Mouse (Mus musculus) CH12.LX (cell line): ENCODE measurements around the gene Hbs1l. TPM values are rescaled to one million over a fixed set of nuclear protein-coding genes. Genes with fewer than 3 reads are reported as not detected.

Experiments used
- DNase-seq: peaks from one replicate; pipeline ENCODE4 v3.0.0-alpha.2; 2013; ENCODE audit errors: extremely low read depth
- H3K27ac ChIP-seq: 2 replicates; pipeline ENCODE4 v1.5.1; 2012; ENCODE audit warnings: low read depth, mild to moderate bottlenecking, control low read depth, moderate library complexity; ENCODE audit not compliant: insufficient read depth
- H3K27me3 ChIP-seq: replicated peaks from 2 replicates; pipeline ENCODE3; 2012; ENCODE audit warnings: inconsistent platforms
- H3K36me3 ChIP-seq, 2 experiments: replicated peaks in 1 of 2; 2 replicates each; pipeline versions ENCODE3 to v1.6.1; 2012; ENCODE audit warnings: inconsistent platforms in 1 of 2, low read length in 1 of 2, mild to moderate bottlenecking in 1 of 2, mixed read lengths in 1 of 2, moderate library complexity in 1 of 2; ENCODE audit not compliant: control insufficient read depth in 1 of 2, insufficient read depth in 1 of 2
- H3K4me1 ChIP-seq, 2 experiments: 2 replicates each; pipeline ENCODE4 v1.6.1; 2012; ENCODE audit warnings: inconsistent platforms in 1 of 2, moderate library complexity in 1 of 2; ENCODE audit not compliant: insufficient read depth in 2 of 2, control insufficient read depth in 1 of 2
- H3K4me2 ChIP-seq: 2 replicates; pipeline ENCODE4 v1.6.1; 2012; ENCODE audit warnings: low read depth, mild to moderate bottlenecking, control low read depth; ENCODE audit not compliant: poor library complexity, insufficient read depth, severe bottlenecking
- H3K4me3 ChIP-seq, 3 experiments: fragments of 150-350 bp in 1 of 3; sonication (generic) in 1 of 3; replicated peaks in 1 of 3; 2 replicates each; pipeline versions ENCODE3 to v1.5.1; 2011 to 2012; ENCODE audit warnings: low read depth in 2 of 3, low read length in 2 of 3, mild to moderate bottlenecking in 2 of 3, moderate library complexity in 2 of 3, control low read depth in 1 of 3, improper control_type of control experiment in 1 of 3, inconsistent platforms in 1 of 3, mixed read lengths in 1 of 3; ENCODE audit not compliant: poor library complexity in 1 of 3
- H3K79me2 ChIP-seq: replicated peaks from 2 replicates; pipeline ENCODE4 v1.6.1; 2012; ENCODE audit warnings: mild to moderate bottlenecking, moderate library complexity; ENCODE audit not compliant: control insufficient read depth, poor library complexity, insufficient read depth, severe bottlenecking; ENCODE audit errors: extremely low read depth
- H3K9ac ChIP-seq: 2 replicates; pipeline ENCODE4 v1.6.1; 2012; ENCODE audit warnings: low read depth, mild to moderate bottlenecking, control low read depth, moderate library complexity; ENCODE audit not compliant: insufficient read depth
- H3K9me3 ChIP-seq: replicated peaks from 2 replicates; pipeline ENCODE3; 2012; ENCODE audit warnings: low read length, inconsistent platforms, mixed read lengths
- BHLHE40 ChIP-seq: IDR thresholded peaks from 2 replicates; pipeline ENCODE4 v1.6.1; 2011; ENCODE audit warnings: mild to moderate bottlenecking, low read depth, low read length, improper control_type of control experiment
- CHD1 ChIP-seq: IDR thresholded peaks from 2 replicates; pipeline ENCODE4 v1.6.1; 2012; ENCODE audit warnings: low read depth, low read length, improper control_type of control experiment, inconsistent platforms
- CHD2 ChIP-seq: IDR thresholded peaks from 2 replicates; pipeline ENCODE4 v1.6.1; 2011; ENCODE audit warnings: low read length, improper control_type of control experiment
- ELF1 ChIP-seq: IDR thresholded peaks from 2 replicates; pipeline ENCODE4 v1.6.1; 2014; ENCODE audit warnings: low read depth, mild to moderate bottlenecking, inconsistent platforms, low read length, improper control_type of control experiment
- EP300 ChIP-seq: IDR thresholded peaks from 2 replicates; pipeline ENCODE4 v1.6.1; 2011; ENCODE audit warnings: low read length, improper control_type of control experiment
- GABPA ChIP-seq: IDR thresholded peaks from 2 replicates; pipeline ENCODE4 v1.6.1; 2012; ENCODE audit warnings: low read depth, low read length, improper control_type of control experiment, inconsistent platforms; ENCODE audit not compliant: insufficient replicate concordance
- HCFC1 ChIP-seq: IDR thresholded peaks from 2 replicates; pipeline ENCODE4 v1.6.1; 2012; ENCODE audit warnings: low read depth, mild to moderate bottlenecking, inconsistent platforms, low read length, improper control_type of control experiment
- KAT2A ChIP-seq: IDR thresholded peaks from 2 replicates; pipeline ENCODE4 v1.6.1; 2012; ENCODE audit warnings: low read length, improper control_type of control experiment, inconsistent platforms; ENCODE audit not compliant: insufficient replicate concordance
- MAFK ChIP-seq: IDR thresholded peaks from 2 replicates; pipeline ENCODE4 v1.6.1; 2011; ENCODE audit warnings: low read length, improper control_type of control experiment; ENCODE audit not compliant: insufficient replicate concordance
- MAZ ChIP-seq: IDR thresholded peaks from 2 replicates; pipeline ENCODE4 v1.6.1; 2012; ENCODE audit warnings: low read depth, mild to moderate bottlenecking, inconsistent platforms, low read length, improper control_type of control experiment, moderate library complexity
- MEF2A ChIP-seq: IDR thresholded peaks from 2 replicates; pipeline ENCODE4 v1.6.1; 2014; ENCODE audit warnings: low read depth, mild to moderate bottlenecking, inconsistent platforms, low read length, improper control_type of control experiment, borderline replicate concordance
- MXI1 ChIP-seq: IDR thresholded peaks from 2 replicates; pipeline ENCODE4 v1.6.1; 2011; ENCODE audit warnings: mild to moderate bottlenecking, low read depth, low read length, improper control_type of control experiment
- MYC ChIP-seq: IDR thresholded peaks from 2 replicates; pipeline ENCODE4 v1.6.1; 2011; ENCODE audit warnings: low read depth, mild to moderate bottlenecking, improper control_type of control experiment, low read length
- NELFE ChIP-seq: IDR thresholded peaks from 2 replicates; pipeline ENCODE4 v1.6.1; 2011; ENCODE audit warnings: low read depth, low read length, improper control_type of control experiment
- NRF1 ChIP-seq: IDR thresholded peaks from 2 replicates; pipeline ENCODE4 v1.6.1; 2014; ENCODE audit warnings: low read depth, mild to moderate bottlenecking, inconsistent platforms, low read length, improper control_type of control experiment, moderate library complexity
- POLR2AphosphoS2 ChIP-seq: IDR thresholded peaks from 2 replicates; pipeline ENCODE4 v1.6.1; 2011; ENCODE audit warnings: low read depth, low read length, improper control_type of control experiment
- RCOR1 ChIP-seq: conservative IDR thresholded peaks from 2 replicates; pipeline ENCODE4 v1.6.1; 2012; ENCODE audit warnings: low read depth, mild to moderate bottlenecking, inconsistent platforms, low read length, improper control_type of control experiment
- TBP ChIP-seq: conservative IDR thresholded peaks from 2 replicates; pipeline ENCODE4 v1.6.1; 2011; ENCODE audit warnings: low read depth, low read length, improper control_type of control experiment
- TCF12 ChIP-seq: IDR thresholded peaks from 2 replicates; pipeline ENCODE4 v1.6.1; 2014; ENCODE audit warnings: low read depth, mild to moderate bottlenecking, inconsistent platforms, low read length, improper control_type of control experiment
- USF1 ChIP-seq: IDR thresholded peaks from 2 replicates; pipeline ENCODE4 v1.6.1; 2014; ENCODE audit warnings: low read depth, mild to moderate bottlenecking, inconsistent platforms, low read length, improper control_type of control experiment
- USF2 ChIP-seq: conservative IDR thresholded peaks from 2 replicates; pipeline ENCODE4 v1.6.1; 2011; ENCODE audit warnings: low read depth, low read length, improper control_type of control experiment
- ZC3H11A ChIP-seq: IDR thresholded peaks from 2 replicates; pipeline ENCODE4 v1.6.1; 2012; ENCODE audit warnings: low read depth, mild to moderate bottlenecking, inconsistent platforms, low read length, improper control_type of control experiment
- ZKSCAN1 ChIP-seq: IDR thresholded peaks from 2 replicates; pipeline ENCODE4 v1.6.1; 2012; ENCODE audit warnings: low read depth, inconsistent platforms, low read length, improper control_type of control experiment, borderline replicate concordance
- ZMIZ1 ChIP-seq: IDR thresholded peaks from 2 replicates; pipeline ENCODE4 v1.6.1; 2012; ENCODE audit warnings: low read depth, mild to moderate bottlenecking, inconsistent platforms, low read length, improper control_type of control experiment
- dilution Hi-C: fragments of 300-500 bp; cut with MboI; formaldehyde crosslinking; loops from 2 replicates; pipeline ENCODE4 v1.14.3; 2020; ENCODE audit warnings: low sequenced_read_pairs; ENCODE audit not compliant: extremely low pct_unique_long_range_greater_than_20kb, extremely low pct_ligation_motif_present
- in situ Hi-C: fragments of 300-500 bp; cut with MboI; formaldehyde crosslinking; loops from 3 replicates; pipeline ENCODE4 v1.14.3; 2019; ENCODE audit warnings: low sequenced_read_pairs, low pct_ligation_motif_present, low pct_unique_long_range_greater_than_20kb, mixed read lengths
- polyA plus RNA-seq: library from polyadenylated mRNA; unstranded; fragments of >175 nt; gene quantifications from 2 replicates; pipeline ENCODE4 v1.2.1, GENCODE M21; 2012; ENCODE audit warnings: low read depth; ENCODE audit not compliant: insufficient read length
- total RNA-seq, 2 experiments: library from RNA; depleted of rRNA; stranded (reverse); fragments of 300-350 nt in 1 of 2; fragments of >200 nt in 1 of 2; gene quantifications; 2 replicates each; pipeline ENCODE4 v1.2.3; 2012 to 2014

Gene Hbs1l
- total and polyA plus RNA-seq, 3 experiments, result 99.7 to 111 (median 111) TPM

GRCm38 (mm10) chr10:21369586-21369985 lies 73.8 kb downstream of the Hbs1l start:
- in situ Hi-C loops, result no loop called here

DNA sequence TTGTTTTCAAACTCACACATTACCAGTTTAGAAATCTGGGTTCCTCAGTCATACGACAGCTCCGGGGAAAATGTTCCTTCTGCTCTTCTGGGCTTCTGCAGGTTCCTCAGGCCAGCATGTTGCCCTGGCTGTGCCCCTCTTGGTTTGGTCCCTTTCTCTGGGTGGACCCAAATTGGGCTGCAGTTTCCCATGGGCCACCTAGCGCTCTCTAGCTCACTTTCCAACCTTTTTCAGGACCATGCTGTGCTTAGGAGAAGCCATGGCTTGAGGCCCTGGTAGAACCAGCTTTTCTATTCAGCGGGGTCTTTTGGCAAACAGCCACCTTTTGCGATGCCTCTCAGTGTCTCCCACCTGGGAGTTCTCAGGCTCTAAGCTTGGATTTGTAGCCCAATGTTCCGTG lies 76.5 kb downstream of the Hbs1l start:
- H3K27me3 ChIP-seq, result no peaks in the 10 kb centered on the region
- H3K9ac ChIP-seq, result no peak overlapping the region
- H3K27ac ChIP-seq, result no peak overlapping the region
- no peak overlapping the region for H3K4me3 ChIP-seq
- peaks cover 12 to 60% of the 10 kb centered on the region in 2 experiments for H3K4me1 ChIP-seq
- H3K9me3 ChIP-seq, result peaks cover 2% of the 10 kb centered on the region
- in situ Hi-C loops, result no loop called here
- no peak for DNase-seq
- dilution Hi-C loops, result no loop called here
- no peaks in the 10 kb centered on the region for H3K79me2 ChIP-seq
- H3K36me3 ChIP-seq, result peaks cover 23 to 37% of the 10 kb centered on the region in 2 experiments
- no peak overlapping the region; the same call in 1 of the 2 replicates for H3K4me2 ChIP-seq
- TF ChIP-seq CHD1 (no peak), EP300 (no peak), HCFC1 (no peak), ELF1 (no peak), POLR2AphosphoS2 (no peak), MAFK (no peak), ZC3H11A (no peak), TCF12 (no peak), CHD2 (no peak), ZMIZ1 (no peak), NRF1 (no peak), GABPA (no peak), NELFE (no peak), USF2 (no peak), MYC (no peak), KAT2A (no peak), MXI1 (no peak)
- TF ChIP-seq, all 38 proteins: peak for 0

More at GRCm38 (mm10) chr10:21369586-21369985, 73.8 kb downstream of the Hbs1l start:
- Histone ChIP-seq H3K4me3 (no peak overlapping the region), H3K79me2 (no peaks in the 10 kb centered on the region), H3K27me3 (no peaks in the 10 kb centered on the region), H3K9ac (no peak overlapping the region), H3K4me2 (no peak overlapping the region), H3K9me3 (peaks cover 2% of the 10 kb centered on the region), H3K36me3 (peaks cover 37 to 50% of the 10 kb centered on the region in 2 experiments), H3K27ac (no peak overlapping the region), H3K4me1 (peaks cover 9 to 71% of the 10 kb centered on the region in 2 experiments)
- TF ChIP-seq RCOR1 (no peak), ZKSCAN1 (no peak), BHLHE40 (no peak), USF2 (no peak), CHD2 (no peak), TBP (no peak), ZC3H11A (no peak), HCFC1 (no peak), MXI1 (no peak), NELFE (no peak), MEF2A (no peak), CHD1 (no peak), USF1 (no peak), MYC (no peak), KAT2A (no peak), MAFK (no peak), MAZ (no peak)
- dilution Hi-C loops, result no loop called here
- no peak for DNase-seq
